Mouse (Mus musculus) bone marrow, adult 2 months (tissue): ENCODE measurements at regions not wholly inside any gene's neighbourhood (a gene's known extent, or its start where the extent isn't known, plus 50 kb on each side); places are given as distances from the start of the nearest gene placed in this dataset.

Source experiments
- CTCF ChIP-seq: fragments of 200-500 bp; IDR thresholded peaks from 2 replicates; pipeline ENCODE4 v1.5.1; 2011; ENCODE audit warnings: low read length, control low read depth; ENCODE audit not compliant: control insufficient read depth, insufficient read depth
- POLR2A ChIP-seq: fragments of 200-500 bp; IDR thresholded peaks from 2 replicates; pipeline ENCODE4 v1.6.1; 2011; ENCODE audit warnings: low read depth, mild to moderate bottlenecking, control low read depth, low read length, borderline replicate concordance; ENCODE audit not compliant: control insufficient read depth

DNA sequence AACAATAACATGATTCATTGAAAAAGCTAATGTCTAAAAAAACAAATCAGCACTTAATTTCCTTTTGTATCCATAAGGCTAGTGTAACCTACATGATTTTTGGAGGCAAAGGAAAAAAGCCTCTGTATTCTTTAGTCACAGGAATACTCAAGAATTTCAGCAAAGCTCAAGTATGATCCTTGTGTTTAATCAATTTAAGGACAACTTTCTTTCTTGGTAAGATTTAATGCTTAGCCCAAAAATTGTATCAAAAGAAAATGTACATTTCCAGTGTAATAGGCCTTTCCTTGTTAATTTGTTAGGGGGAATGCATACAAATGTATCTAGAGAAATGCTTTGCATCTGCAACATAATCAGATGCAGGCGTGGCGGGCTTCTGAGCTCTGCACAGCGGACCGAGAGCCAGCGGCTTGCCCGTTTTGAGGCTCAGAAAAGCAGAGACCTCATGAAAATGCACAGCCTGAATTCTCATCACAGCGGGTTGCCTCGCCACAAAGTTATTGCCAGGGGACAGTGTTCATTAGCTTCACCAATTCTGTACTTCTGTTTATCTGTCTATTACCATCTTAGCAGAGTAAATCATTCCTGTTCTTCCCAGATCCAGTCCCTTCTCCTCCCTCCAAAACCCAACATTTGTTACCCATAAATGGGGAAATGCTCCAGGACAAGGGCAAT lies 133.2 kb upstream of the Kiz start:
- TF ChIP-seq CTCF (no peak), POLR2A (no peak)
